Mouse (Mus musculus) midbrain, embryonic 10.5 days (tissue): ENCODE measurements around the gene Fam207a. TPM values are rescaled to one million over a fixed set of nuclear protein-coding genes. Genes with fewer than 3 reads are reported as not detected.

Source experiments
- DNase-seq: peaks from one replicate; pipeline ENCODE4 v3.0.0-alpha.2; 2017; ENCODE audit warnings: low spot score
- H3K27ac ChIP-seq: fragments of 300-500 bp; sonication (generic); replicated peaks from 2 replicates; pipeline ENCODE4 v1.5.1; 2016; ENCODE audit warnings: mild to moderate bottlenecking
- H3K27me3 ChIP-seq: fragments of 300-500 bp; sonication (generic); 2 replicates; pipeline ENCODE4 v1.6.1; 2016; ENCODE audit warnings: low read depth, mild to moderate bottlenecking; ENCODE audit not compliant: poor library complexity, severe bottlenecking
- H3K36me3 ChIP-seq: fragments of 300-500 bp; sonication (generic); 2 replicates; pipeline ENCODE4 v1.6.1; 2016; ENCODE audit warnings: mild to moderate bottlenecking, moderate library complexity
- H3K4me1 ChIP-seq: fragments of 300-500 bp; sonication (generic); 2 replicates; pipeline ENCODE4 v1.6.1; 2016
- H3K4me3 ChIP-seq: fragments of 300-500 bp; sonication (generic); 2 replicates; pipeline ENCODE4 v1.5.1; 2016; ENCODE audit warnings: mild to moderate bottlenecking, moderate library complexity
- H3K9me3 ChIP-seq: fragments of 300-500 bp; sonication (generic); replicated peaks from 2 replicates; pipeline ENCODE4 v1.6.1; 2016; ENCODE audit warnings: mild to moderate bottlenecking
- WGBS: fragments of 180-500 bp; shearing (Covaris S2); methylation state at CpG from one replicate; pipeline ENCODE4 v1.1.7; 2016; 5-methylcytosine and 5-hydroxymethylcytosine counted together
- polyA plus RNA-seq: library from polyadenylated mRNA; unstranded; fragments of >200 nt; fragmentation: Nextera tagmentation; extraction: Ambion mirVana; gene quantifications from 2 replicates; pipeline ENCODE4 v1.2.1, GENCODE M21; 2016

The Fam207a gene
- polyA plus RNA-seq, 1 experiment from 2014 or later = 45.2 TPM

GRCm38 (mm10) chr10:77523321-77523720 is 7.7 kb upstream of the Fam207a start:
- DNase-seq = no peak
- H3K27me3 ChIP-seq = peaks cover 24% of the 10 kb centered on the region
- no peaks in the 10 kb centered on the region for H3K36me3 ChIP-seq
- 73% methylated on average over 7 of the region's 7 CpGs for WGBS
- no peaks in the 10 kb centered on the region for H3K9me3 ChIP-seq
- no peak overlapping the region for H3K27ac ChIP-seq
- H3K4me1 ChIP-seq = peaks cover 11% of the 10 kb centered on the region
- H3K4me3 ChIP-seq = no peak overlapping the region

- DNase-seq = no peak
- H3K27ac ChIP-seq = peak overlapping the region; percentile 75
- no peaks in the 10 kb centered on the region for H3K9me3 ChIP-seq
- peak overlapping the region; percentile 54 for H3K4me3 ChIP-seq
- no peaks in the 10 kb centered on the region for H3K36me3 ChIP-seq
- H3K4me1 ChIP-seq = peaks cover 11% of the 10 kb centered on the region
- peaks cover 24% of the 10 kb centered on the region for H3K27me3 ChIP-seq
- 61% methylated on average over 12 of the region's 12 CpGs for WGBS
Observed at GRCm38 (mm10) chr10:77522746-77523145, 7.2 kb upstream of the Fam207a start.

GRCm38 (mm10) chr10:77522021-77522731 is 6.6 kb upstream of the Fam207a start:
- WGBS = 20% methylated on average over 18 of the region's 18 CpGs
- Histone ChIP-seq H3K9me3 (no peaks in the 10 kb centered on the region), H3K36me3 (no peaks in the 10 kb centered on the region), H3K27me3 (peaks cover 24% of the 10 kb centered on the region), H3K27ac (peak overlapping the region; percentile 75), H3K4me3 (peak overlapping the region; percentile 54), H3K4me1 (peaks cover 14% of the 10 kb centered on the region)
- DNase-seq = peak; percentile 31

- H3K27ac ChIP-seq = no peak overlapping the region
- no peaks in the 10 kb centered on the region for H3K9me3 ChIP-seq
- H3K27me3 ChIP-seq = peaks cover 24% of the 10 kb centered on the region
- no peak for DNase-seq
- peaks cover 28% of the 10 kb centered on the region for H3K4me1 ChIP-seq
- H3K4me3 ChIP-seq = no peak overlapping the region
- WGBS = 92% methylated on average over 5 of the region's 5 CpGs
- no peaks in the 10 kb centered on the region for H3K36me3 ChIP-seq
Observed at GRCm38 (mm10) chr10:77520497-77520896, 4.9 kb upstream of the Fam207a start.

GRCm38 (mm10) chr10:77519191-77519590 is 3.6 kb upstream of the Fam207a start:
- Histone ChIP-seq H3K27ac (no peak overlapping the region), H3K4me1 (peaks cover 40% of the 10 kb centered on the region), H3K36me3 (peaks cover 3% of the 10 kb centered on the region), H3K4me3 (no peak overlapping the region), H3K9me3 (no peaks in the 10 kb centered on the region), H3K27me3 (peaks cover 24% of the 10 kb centered on the region)
- WGBS = 87% methylated on average over 3 of the region's 3 CpGs
- DNase-seq = no peak

GRCm38 (mm10) chr10:77517801-77518200 is 2.2 kb upstream of the Fam207a start:
- Histone ChIP-seq H3K27me3 (peaks cover 15% of the 10 kb centered on the region), H3K4me3 (no peak overlapping the region), H3K27ac (no peak overlapping the region), H3K4me1 (peaks cover 42% of the 10 kb centered on the region), H3K9me3 (no peaks in the 10 kb centered on the region), H3K36me3 (peaks cover 16% of the 10 kb centered on the region)
- no peak for DNase-seq
- WGBS = 90% methylated on average over 5 of the region's 5 CpGs

GRCm38 (mm10) chr10:77517066-77517620 is 1.6 kb upstream of the Fam207a start:
- Histone ChIP-seq H3K4me1 (peaks cover 36% of the 10 kb centered on the region), H3K9me3 (no peaks in the 10 kb centered on the region), H3K36me3 (peaks cover 23% of the 10 kb centered on the region), H3K27me3 (peaks cover 8% of the 10 kb centered on the region), H3K4me3 (peak overlapping the region; percentile 96), H3K27ac (peak overlapping the region; percentile 88)
- DNase-seq = peak; percentile 70
- 22% methylated on average over 20 of the region's 20 CpGs for WGBS

- peak overlapping the region; percentile 88 for H3K27ac ChIP-seq
- no peak for DNase-seq
Observed at GRCm38 (mm10) chr10:77516379-77516951, 880 bp upstream of the Fam207a start.

GRCm38 (mm10) chr10:77510225-77510982 is 5.2 kb downstream of the Fam207a start:
- WGBS = 84% methylated on average over 15 of the region's 15 CpGs
- Histone ChIP-seq H3K4me3 (no peak overlapping the region), H3K9me3 (no peaks in the 10 kb centered on the region), H3K36me3 (peaks cover 88% of the 10 kb centered on the region), H3K4me1 (peaks cover 29% of the 10 kb centered on the region), H3K27ac (no peak overlapping the region), H3K27me3 (no peaks in the 10 kb centered on the region)
- DNase-seq = no peak

More at GRCm38 (mm10) chr10:77516379-77516951, 880 bp upstream of the Fam207a start:
- Histone ChIP-seq H3K27me3 (peaks cover 1% of the 10 kb centered on the region), H3K9me3 (no peaks in the 10 kb centered on the region), H3K4me3 (peak overlapping the region; percentile 96), H3K36me3 (peaks cover 30% of the 10 kb centered on the region), H3K4me1 (peaks cover 31% of the 10 kb centered on the region)
- 50% methylated on average over 14 of the region's 14 CpGs for WGBS

- Histone ChIP-seq H3K9me3 (no peaks in the 10 kb centered on the region), H3K4me1 (peaks cover 22% of the 10 kb centered on the region), H3K27me3 (no peaks in the 10 kb centered on the region), H3K4me3 (no peak overlapping the region), H3K27ac (no peak overlapping the region), H3K36me3 (peaks cover 94% of the 10 kb centered on the region)
- 47% methylated on average over 12 of the region's 12 CpGs for WGBS
- peak; percentile 85 for DNase-seq
Observed at GRCm38 (mm10) chr10:77509403-77510187, 6.0 kb downstream of the Fam207a start.

GRCm38 (mm10) chr10:77508744-77509143 is 6.8 kb downstream of the Fam207a start:
- Histone ChIP-seq H3K4me3 (no peak overlapping the region), H3K27ac (no peak overlapping the region), H3K4me1 (peaks cover 15% of the 10 kb centered on the region), H3K36me3 (peaks cover 93% of the 10 kb centered on the region), H3K9me3 (no peaks in the 10 kb centered on the region), H3K27me3 (no peaks in the 10 kb centered on the region)
- 96% methylated on average over 3 of the region's 3 CpGs for WGBS
- DNase-seq = no peak

GRCm38 (mm10) chr10:77507779-77508178 is 7.8 kb downstream of the Fam207a start:
- peaks cover 93% of the 10 kb centered on the region for H3K36me3 ChIP-seq
- peaks cover 15% of the 10 kb centered on the region for H3K4me1 ChIP-seq
- H3K27ac ChIP-seq = no peak overlapping the region
- 94% methylated on average over 4 of the region's 4 CpGs for WGBS
- H3K9me3 ChIP-seq = no peaks in the 10 kb centered on the region
- no peaks in the 10 kb centered on the region for H3K27me3 ChIP-seq
- DNase-seq = no peak
- no peak overlapping the region for H3K4me3 ChIP-seq
